Mouse (Mus musculus) retina, postnatal 1 day (tissue): Measurements from ENCODE around the gene Cmtm3.

Experiments
- DNase-seq: peaks from one replicate; pipeline ENCODE4 v3.0.0-alpha.2; 2012

Cmtm3 gene

GRCm38 (mm10) chr8:104383977-104384376, 44.8 kb downstream of the Cmtm3 start:
- no peak for DNase-seq

- DNase-seq = no peak
These were observed 47.5 kb downstream of the Cmtm3 start for GRCm38 (mm10) chr8:104386693-104387092.

DNA sequence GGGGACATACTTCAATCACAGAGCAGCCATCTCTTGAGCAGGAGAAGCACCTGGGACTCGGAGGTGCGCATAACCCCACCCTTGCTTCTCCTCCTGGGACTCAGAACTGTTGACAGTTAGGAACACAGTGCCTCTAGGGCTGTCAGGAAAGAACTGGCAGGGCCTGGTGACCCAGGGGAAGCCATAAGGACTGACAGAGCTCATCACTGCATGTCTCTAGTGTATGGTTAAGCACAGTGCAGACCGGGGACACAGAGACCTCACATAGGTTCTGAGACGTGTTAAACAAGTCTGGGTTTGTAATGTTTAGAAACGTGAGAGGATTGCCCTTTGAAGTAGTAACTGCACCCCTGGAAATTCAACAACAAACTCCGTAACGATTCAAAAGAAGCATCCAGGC, 48.3 kb downstream of the Cmtm3 start:
- DNase-seq = no peak

DNA sequence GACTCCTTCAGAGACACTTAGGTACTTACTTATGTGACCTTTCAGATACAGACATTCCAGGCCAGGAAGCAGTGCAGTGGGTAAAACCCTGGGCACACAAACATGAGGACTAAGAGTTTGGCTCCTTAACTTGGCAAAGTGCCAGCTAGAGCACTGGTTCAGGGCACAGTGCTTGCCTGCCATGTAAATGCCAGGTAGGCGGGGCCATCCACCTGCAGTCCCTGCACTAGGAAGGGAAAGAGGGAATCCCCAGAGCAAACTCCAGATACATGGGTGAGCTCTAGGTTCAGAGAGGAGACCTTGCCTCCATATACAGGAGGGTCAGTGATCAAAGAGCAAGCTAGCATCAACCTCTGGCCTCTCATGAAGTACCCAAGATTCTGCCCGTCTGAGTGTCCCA, 48.8 kb downstream of the Cmtm3 start:
- DNase-seq = no peak

GRCm38 (mm10) chr8:104390245-104390644, 51.0 kb downstream of the Cmtm3 start:
- DNase-seq = no peak

DNA sequence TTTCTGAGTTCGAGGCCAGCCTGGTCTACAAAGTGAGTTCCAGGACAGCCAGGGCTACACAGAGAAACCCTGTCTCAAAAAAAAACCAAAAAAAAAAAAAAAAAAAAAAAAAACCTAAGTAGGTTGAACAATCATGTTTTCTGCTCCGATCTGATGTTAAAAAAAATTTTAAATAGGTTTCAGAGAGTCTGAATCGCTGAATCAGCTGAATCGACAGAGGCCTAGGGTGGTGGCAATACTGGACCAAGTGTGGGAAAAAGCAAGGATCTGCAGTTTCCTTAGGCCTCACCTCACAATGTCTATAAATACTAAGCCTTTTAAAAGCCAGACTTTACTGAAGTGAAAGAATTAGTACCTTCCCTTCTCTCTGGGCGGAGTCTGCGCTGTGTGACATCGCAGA, 53.9 kb downstream of the Cmtm3 start:
- DNase-seq = no peak

- DNase-seq = no peak
These were observed 54.6 kb downstream of the Cmtm3 start for GRCm38 (mm10) chr8:104393767-104394166.

DNA sequence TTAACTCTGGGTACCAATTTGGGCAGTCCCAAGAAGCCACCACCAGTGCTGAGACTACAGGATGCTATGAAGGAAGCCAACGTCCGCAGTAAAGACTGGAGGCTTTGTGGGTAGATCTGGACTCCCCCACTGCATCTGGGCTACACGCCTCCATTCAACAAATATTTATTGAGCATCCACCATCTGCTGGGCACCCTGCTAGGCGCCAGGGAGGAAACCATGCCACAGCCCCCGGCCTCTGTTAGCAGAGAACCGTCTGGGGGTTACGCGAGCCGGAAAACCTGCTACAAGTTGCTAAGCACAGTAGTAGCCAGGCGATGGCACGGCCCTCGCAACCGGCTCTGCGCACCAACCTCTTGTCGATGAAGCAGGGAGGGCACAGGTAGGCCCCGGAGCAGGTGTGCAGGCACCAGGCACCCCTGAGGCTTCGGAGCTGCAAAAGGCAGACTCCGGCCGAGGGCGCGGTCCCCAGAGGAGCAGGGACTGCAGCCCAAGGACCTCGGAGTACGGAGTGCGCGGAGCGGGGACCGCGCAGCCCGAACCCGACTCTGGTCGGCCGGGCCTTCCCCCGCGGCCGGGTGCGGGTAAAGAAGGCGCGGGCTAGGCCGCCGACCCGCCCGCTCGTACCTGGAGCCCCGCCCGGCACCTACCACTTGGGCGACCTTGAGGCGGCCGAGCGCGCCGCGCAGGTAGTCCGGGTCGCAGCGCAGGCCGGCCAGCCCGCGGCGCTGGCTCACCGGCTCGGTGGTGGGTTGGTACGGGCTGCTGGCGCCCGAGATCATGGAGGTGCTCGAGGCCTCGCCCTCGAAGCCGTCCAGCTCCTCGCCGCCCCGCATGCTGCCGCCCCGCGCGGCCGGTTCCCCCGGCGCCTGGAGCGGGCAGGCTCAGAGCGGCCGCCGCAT, 55.8 kb downstream of the Cmtm3 start:
- peak; percentile 53 for DNase-seq

- peak; percentile 81 for DNase-seq
These were observed 56.6 kb downstream of the Cmtm3 start, which contains the start of gene Cmtm4 for GRCm38 (mm10) chr8:104395703-104396357. Gene Cmtm4, minus strand, starts transcription at chr8:104395807.
